Mouse (Mus musculus) layer of hippocampus, adult 9-10 months (tissue): Measurements from ENCODE around the gene Gprin2.
A peak's percentile ranks its signal among the peaks of the same experiment; 100 is the strongest.

Experiments
- DNase-seq: peaks from one replicate; pipeline ENCODE4 v3.0.0; 2022; ENCODE audit warnings: low spot score

Gene Gprin2

DNA sequence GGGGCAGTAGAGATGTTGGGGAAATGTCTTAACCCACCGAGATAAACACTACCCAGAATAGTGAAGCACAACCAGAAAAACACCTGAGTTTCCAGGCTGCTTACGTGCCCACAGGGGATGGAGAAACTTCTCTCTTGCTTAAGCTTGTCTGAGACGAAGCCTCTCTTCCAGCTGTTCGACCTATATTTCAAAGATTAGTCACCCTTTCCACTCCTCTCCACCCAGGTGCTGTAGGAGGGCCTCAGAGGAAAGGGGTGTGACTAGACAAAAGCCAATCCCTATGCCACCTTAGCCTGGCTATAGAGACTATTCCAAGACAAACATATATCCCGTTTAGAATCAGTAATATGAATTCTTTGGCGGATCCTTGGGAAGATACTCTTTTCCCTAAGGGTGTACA lies 6.5 kb upstream of the Gprin2 start:
- DNase-seq = no peak

DNA sequence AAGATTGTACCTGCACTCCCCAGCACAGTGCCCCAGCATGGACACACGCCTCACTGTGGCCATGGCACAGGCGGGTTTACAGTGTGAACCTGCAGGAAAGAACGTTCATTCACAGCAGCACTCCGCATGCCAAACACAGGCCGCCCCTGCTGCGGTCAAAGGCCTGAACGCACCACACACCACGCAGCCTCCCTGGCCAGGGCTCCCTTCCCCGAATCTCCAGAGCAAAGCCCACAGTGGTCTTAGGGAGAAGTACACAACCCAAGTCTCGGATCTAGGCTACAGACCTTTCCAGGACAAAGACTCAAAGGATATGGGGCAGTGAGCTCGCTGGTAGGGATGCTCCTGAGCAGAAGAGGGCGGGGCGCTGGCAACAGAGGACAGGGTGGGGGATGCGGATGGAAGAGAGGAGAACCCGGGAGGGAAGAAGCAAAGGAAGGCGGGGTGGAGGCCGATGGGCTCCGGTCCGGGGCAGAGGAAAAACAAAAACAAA lies 669 bp downstream of the Gprin2 start:
- DNase-seq = no peak

DNA sequence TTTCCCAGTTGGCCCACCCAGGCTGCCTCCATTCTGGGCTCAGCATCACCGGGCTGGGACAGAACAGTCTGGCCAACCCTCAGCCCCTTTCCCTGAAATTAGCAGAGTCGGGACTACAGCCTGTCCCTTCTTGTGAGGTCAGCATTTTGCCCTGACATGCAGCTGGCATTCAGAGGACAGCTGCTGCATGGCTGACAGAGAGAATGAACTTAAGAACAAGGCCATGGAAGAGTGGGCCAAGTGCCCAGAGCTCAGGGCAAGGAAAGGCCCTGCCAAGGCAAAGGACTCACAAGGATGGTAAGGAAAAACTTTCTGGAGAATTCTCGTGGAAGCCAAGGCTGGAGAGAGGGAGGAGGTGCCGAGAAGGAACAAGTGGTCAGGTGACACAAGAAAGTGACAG lies 4.7 kb downstream of the Gprin2 start:
- no peak for DNase-seq

DNA sequence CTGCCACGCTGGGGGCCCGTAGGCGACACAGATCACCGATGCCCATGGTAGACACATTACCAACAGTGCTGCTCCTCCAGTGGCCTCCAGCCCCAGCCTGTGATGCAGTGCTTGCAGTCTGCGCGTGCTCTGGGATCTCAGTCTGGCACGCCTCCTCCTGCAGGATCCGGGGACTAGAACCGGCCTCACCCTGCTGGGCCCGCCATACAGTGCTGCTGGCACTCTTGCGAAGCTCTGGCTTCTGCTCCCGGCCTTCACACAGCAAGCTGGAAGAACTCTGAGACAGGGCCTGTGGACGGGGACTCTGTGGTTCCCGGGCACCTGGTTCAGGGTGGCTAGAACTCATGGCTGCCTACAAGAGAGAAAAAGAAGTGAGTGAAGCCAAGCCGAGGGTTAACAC lies 6.0 kb downstream of the Gprin2 start:
- DNase-seq = no peak

DNA sequence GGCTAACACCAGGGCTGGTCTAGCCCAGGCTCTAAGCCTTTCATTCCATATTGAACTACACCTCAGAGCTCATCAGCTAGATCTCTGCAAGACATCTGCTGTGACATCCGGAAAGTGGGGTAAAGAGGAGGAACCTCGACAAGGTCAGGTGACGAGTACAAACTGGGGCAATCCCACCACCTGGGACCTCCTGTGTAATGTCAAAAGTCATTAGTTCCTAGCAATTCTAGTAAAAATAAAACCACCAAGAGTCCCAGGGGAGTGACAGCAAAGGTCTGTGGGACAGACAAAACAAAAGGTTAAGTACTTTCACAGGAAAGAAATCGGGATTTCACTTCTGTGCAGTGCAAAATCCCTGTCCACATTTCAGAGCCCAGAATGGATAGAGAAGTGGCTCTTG lies 7.6 kb downstream of the Gprin2 start:
- no peak for DNase-seq

DNA sequence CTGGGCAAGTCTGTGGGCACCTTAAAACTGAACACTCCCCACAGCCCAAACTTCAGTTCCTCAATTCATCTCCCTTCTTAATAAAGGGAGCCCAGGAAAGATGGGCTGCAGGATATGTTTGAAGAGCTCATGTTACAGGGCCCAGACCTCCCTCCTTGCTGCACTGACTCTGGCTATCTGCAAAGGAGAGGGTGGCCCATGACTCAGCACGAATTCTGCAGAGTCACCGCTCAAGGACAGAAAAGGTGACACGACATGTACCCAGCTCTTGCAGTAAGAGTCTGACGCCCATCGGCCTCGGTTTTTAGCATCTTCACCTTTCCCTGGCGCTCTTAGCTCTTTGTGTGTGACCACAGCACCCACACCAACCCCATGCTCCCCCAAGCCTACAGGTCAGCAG lies 11.1 kb downstream of the Gprin2 start:
- DNase-seq = no peak

DNA sequence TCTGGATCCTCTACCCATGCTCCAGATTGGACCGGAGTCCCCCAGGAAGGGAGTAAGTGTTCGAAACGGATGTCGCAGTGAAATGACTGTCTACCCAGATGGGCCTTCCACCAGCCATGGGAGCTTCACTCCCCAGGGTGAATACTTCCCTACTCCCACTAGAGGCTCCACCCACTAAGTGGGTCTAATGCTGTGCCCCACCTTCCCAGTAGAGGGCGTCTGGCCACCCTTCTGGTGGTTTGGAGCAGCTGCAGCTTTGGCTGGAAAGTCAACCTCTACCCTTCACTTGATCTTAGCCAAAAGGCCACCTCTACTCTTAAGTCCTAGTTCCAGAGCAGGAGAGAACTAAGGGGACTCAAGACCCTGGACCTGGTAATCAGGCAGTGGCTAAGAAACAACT lies 12.8 kb downstream of the Gprin2 start:
- no peak for DNase-seq

DNA sequence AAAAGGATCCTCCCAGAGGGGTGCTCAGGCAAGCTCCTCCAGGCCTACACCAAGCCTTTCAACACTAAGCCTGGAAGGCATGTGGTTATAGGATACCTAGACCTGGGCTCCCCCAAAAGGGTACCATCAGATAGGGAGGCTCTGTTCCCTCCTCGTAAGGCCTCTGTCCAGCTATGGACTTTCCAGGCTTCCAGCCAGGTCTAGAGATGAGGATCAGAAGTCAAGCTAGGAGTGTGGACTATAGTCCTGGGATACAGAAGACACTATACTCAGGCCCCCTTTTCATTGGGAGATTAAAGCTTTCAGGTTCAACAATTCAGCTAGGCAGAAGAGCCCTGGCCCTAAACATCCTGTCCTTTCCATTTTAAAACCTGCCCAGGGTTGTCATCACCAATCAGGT lies 18.4 kb downstream of the Gprin2 start:
- DNase-seq = no peak

DNA sequence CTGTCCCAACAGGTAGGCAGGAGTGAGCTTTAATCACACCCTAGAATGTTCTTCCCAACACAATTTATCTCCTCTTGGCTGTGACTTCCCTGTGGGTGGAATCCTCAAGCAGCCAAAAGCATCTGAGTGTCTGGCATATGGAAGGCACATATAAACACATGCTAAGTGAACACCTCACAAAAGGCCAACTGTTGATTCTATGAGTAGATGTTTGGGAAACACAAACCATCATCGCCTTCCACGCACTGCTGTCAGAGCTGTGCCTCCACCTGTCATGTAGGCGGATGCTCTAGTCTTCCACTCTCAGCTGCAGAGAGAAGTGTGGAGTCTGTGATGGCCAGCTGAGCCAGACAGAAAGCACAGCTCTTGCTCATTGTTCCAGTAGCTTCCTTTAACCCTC lies 22.1 kb downstream of the Gprin2 start:
- DNase-seq = peak; percentile 66

DNA sequence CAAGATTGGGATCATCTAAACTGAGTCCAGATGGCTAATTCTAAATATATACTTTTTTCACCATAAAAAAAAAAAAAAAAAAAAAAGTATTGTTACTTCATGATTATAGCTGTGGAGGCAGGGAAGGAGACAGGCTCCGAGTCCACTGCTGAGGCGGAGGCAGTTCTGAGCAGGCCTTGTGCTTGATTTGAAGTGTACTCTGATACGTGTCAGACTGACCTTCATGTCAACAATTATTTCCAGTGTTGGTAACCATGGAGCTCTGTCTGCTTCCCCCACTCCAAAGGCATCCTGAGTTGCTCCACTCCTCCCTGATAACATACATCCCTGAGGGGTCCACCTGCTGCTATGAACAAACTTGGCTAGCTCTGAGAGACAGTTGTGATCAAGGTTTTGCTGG lies 30.3 kb downstream of the Gprin2 start:
- no peak for DNase-seq

DNA sequence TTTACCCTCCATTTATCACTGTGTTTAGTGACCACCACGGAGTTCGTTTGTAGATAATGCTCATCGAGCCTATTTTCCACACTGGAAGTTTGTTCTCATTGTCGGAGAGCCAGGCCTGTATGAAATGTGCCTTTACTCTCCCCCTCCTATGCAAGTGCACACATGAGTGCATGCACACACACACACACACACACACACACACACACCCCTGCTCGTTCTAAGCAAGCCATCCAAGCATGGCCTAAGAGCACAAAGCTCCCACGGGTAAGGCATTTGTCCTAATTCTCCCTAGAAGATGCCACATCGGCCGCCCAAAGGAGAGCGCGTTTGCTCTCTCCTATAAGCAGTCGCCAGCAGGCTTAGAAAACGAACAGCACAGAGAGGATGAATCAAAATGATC lies 45.7 kb downstream of the Gprin2 start:
- no peak for DNase-seq

DNA sequence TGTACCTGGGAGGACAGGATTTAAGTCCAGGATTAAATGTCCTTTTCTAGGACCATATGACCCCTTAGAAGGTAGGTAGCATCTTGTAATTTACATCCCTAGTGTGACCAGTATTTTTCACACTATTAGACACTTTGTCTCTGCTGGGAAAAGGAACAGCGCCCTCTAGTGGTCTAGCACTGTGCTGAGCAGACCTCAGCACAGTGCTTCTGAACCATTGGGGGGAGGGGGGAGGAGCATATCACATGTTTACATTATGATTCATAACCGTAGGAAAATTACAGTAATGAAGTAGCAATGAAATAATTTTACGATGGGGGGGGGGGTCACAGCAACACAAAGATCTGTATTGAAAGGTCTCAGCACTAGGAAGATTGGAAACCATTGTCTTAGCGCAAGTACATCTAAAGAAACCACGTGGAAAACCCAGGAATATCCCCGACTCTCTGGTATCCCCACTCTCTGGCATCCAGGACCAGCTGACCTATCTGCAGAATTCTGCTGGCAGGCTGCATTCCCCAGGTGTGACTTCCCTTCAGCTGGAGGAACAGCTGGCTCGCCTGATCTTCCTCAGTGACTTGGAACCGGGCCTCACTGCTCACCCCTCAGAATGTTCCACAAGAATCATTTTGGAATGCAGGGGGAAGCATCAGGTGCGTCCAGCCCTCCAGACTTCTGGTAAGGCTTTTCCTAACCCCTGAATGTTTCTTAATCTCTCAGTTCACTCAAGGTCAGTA lies 46.7 kb downstream of the Gprin2 start:
- DNase-seq = no peak

DNA sequence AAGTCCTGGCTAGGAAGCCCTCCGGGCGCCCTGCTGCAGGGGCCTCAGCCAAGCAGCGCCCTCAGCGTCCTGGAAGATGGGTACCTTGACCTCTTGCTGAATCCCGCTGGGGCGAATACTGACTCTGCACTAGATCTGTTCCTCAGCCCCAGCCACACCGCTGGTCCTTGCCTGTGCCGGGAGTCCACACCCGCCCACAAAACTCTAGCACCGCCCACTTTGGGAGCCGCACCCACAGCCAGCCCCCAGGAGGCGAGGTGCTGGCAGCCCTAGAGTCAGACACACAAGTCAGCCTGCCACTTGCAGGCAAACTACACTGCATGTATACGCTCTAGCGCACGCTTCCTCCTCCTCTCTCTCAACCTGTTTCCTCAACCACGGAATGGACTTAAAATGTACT lies 49.1 kb downstream of the Gprin2 start, which contains the start of gene Npy4r:
Gene Npy4r (minus strand): TSS at position 148 of the 400 bp plus-strand sequence.
- DNase-seq = no peak

DNA sequence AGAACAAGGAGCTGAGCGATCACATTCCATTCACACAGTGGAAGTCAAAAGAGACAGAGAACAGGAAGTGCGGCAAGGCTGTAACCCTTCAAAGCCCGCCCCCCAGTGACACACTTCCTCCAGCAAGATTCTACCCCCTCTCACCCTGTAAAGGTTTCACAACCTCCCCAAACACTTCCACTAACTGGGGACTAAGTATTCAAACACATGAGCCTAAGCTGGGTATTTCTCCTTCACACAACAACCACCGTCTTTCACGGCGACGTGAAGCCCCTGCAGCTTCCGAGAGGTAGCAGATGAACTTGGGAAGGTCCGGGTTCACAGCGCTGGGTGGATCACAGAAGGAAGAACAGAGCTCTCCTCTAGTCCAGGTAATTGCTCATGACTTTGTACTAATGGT lies 58.5 kb downstream of the Gprin2 start:
- DNase-seq = no peak

DNA sequence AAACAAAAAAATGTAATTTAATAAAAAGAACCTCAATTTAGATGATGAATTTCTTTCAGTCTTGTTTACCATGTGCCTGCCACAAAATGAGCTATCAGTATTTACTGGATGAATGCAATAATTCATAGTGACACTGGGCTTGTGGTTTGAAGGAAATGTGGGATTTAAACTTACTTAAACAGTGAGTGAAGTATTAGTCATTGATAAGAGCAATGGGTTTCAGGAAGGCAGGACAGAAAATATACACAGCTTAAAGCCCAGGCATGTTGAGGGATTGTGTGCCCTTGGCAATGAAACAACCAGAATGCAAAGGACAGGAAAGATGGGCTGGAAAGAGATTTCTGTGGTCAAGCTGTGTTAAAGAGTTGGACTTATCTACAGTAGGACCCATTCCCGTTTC lies 59.1 kb downstream of the Gprin2 start:
- DNase-seq = no peak

DNA sequence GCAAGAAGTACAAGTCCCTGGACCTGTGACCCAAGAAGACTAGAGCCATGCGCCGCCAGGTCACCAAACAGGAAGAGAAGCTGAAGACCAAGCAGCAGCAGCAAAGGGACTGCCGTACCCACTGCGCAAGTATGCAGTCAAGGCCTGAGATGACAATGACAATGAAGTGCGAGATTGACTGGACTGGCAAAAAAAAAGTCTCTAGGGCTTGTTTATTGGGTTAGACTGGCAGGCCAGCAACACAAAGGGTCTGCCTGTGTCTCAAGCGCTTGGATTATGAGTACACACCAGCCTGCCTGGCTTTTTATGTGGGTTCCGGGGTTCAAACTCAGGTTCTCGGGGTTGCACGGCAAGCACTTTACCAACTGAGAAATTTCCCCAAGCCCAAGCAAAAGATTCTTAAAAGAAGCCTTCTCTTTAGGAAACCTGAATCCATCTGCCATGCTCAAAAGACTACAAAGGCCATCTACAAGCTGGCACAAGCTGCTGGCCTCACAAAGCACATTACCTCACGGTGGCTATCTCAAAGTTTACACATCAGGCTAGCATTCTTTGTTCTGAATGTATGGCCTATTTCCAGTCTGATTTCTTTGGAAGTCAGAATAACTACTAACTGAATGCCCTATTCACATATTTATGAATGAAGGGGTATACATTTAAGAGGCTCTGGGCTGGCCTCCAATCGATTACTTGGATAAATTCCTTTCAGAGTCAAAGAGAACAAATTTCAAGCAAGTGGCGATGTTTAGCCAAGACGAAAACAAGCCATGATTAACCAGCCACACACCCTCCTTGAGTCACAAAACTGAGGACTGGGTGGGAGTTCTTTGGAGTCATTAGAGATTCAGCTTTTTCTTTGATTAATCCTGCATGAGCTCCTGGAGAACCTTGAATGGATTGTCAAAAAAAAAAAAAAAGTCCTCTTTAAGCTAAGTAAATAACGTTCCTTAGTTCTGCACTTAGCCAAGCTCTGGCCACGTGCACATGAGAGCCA lies 61.5 kb downstream of the Gprin2 start:
- no peak for DNase-seq
